Mouse (Mus musculus) heart, postnatal 0 days (tissue): ENCODE measurements around the gene N6amt1. TPM values are rescaled to one million over a fixed set of nuclear protein-coding genes. Genes with fewer than 3 reads are reported as not detected.

ENCODE experiments used
- ATAC-seq: fragments of 200-750 bp; cut with Nextera tagmentation; 2 replicates; pipeline ENCODE4 v1.8.0; 2017; ENCODE audit warnings: low read depth, moderate number of reproducible peaks, moderate library complexity; ENCODE audit not compliant: insufficient read depth
- DNase-seq: peaks from one replicate; pipeline ENCODE4 v3.0.0-alpha.2; 2016; ENCODE audit warnings: low spot score
- H3K27ac ChIP-seq: fragments of 300-500 bp; sonication (generic); 2 replicates; pipeline ENCODE4 v1.5.1; 2014; ENCODE audit warnings: low read depth, mild to moderate bottlenecking
- H3K27me3 ChIP-seq: fragments of 300-500 bp; sonication (generic); 2 replicates; pipeline ENCODE4 v1.6.1; 2014; ENCODE audit warnings: low read length, mixed read lengths; ENCODE audit not compliant: control insufficient read depth, insufficient read depth
- H3K36me3 ChIP-seq: fragments of 300-500 bp; sonication (generic); replicated peaks from 2 replicates; pipeline ENCODE4 v1.6.1; 2014; ENCODE audit warnings: low read length, mixed read lengths; ENCODE audit not compliant: control insufficient read depth, insufficient read depth
- H3K4me1 ChIP-seq: fragments of 300-500 bp; sonication (generic); 2 replicates; pipeline ENCODE4 v1.6.1; 2014; ENCODE audit warnings: antibody characterized with exemption; ENCODE audit not compliant: control insufficient read depth, insufficient read depth
- H3K4me2 ChIP-seq: fragments of 300-500 bp; sonication (generic); 2 replicates; pipeline ENCODE4 v1.6.1; 2014; ENCODE audit warnings: low read depth, mild to moderate bottlenecking, low read length, moderate library complexity
- H3K4me3 ChIP-seq: fragments of 300-500 bp; sonication (generic); 2 replicates; pipeline ENCODE4 v1.5.1; 2014; ENCODE audit warnings: low read depth, low read length
- H3K9ac ChIP-seq: fragments of 300-500 bp; sonication (generic); replicated peaks from 2 replicates; pipeline ENCODE4 v1.6.1; 2014; ENCODE audit warnings: low read depth, low read length, mixed read lengths
- H3K9me3 ChIP-seq: fragments of 300-500 bp; sonication (generic); replicated peaks from 2 replicates; pipeline ENCODE4 v1.6.1; 2016; ENCODE audit warnings: low read length; ENCODE audit not compliant: control insufficient read depth
- CTCF ChIP-seq: IDR thresholded peaks from 2 replicates; pipeline ENCODE4 v1.5.1; 2016; ENCODE audit warnings: antibody characterized with exemption, control low read depth, low read depth
- EP300 ChIP-seq: IDR thresholded peaks from 2 replicates; pipeline ENCODE4 v1.6.1; 2016; ENCODE audit warnings: antibody characterized with exemption, low read depth
- WGBS: fragments of 180-500 bp; shearing (Covaris S2); extraction: QIAGEN DNeasy Blood & Tissue Kit; methylation state at CpG from one replicate; pipeline ENCODE4 v1.1.7; 2014; 5-methylcytosine and 5-hydroxymethylcytosine counted together
- polyA plus RNA-seq: library from polyadenylated mRNA; unstranded; fragments of >200 nt; fragmentation: Nextera tagmentation; extraction: Ambion mirVana; gene quantifications from 2 replicates; pipeline ENCODE4 v1.2.1, GENCODE M21; 2015
- total RNA-seq: library from RNA; depleted of rRNA; stranded (reverse); fragments of >200 nt; gene quantifications from 2 replicates; pipeline ENCODE4 v1.2.3, GENCODE M21; 2014; ENCODE audit warnings: low replicate concordance; rRNA removed

The N6amt1 gene
- total RNA-seq (13.9 and 20.9 TPM in 2 replicates), polyA plus RNA-seq (33.9 and 40.4 TPM in 2 replicates)

- WGBS, result under 1% methylated on average over 47 of the region's 48 CpGs
Measured at GRCm38 (mm10) chr16:87354075-87354583, at the start of gene N6amt1. TSS of gene N6amt1 (plus strand) at chr16:87354185.

GRCm38 (mm10) chr16:87305251-87306011, 48.6 kb upstream of the N6amt1 start:
- no peak for TF ChIP-seq CTCF
- peak; percentile 94 for TF ChIP-seq EP300
- Histone ChIP-seq H3K4me1 (peaks cover 12% of the 10 kb centered on the region; the same call in 1 of the 2 replicates), H3K4me2 (no peak overlapping the region), H3K27me3 (no peaks in the 10 kb centered on the region), H3K4me3 (no peak overlapping the region), H3K9me3 (no peaks in the 10 kb centered on the region), H3K27ac (peak overlapping the region; percentile 92), H3K9ac (no peak overlapping the region), H3K36me3 (no peaks in the 10 kb centered on the region)
- WGBS, result 33% methylated on average over 11 of the region's 11 CpGs
- ATAC-seq (peak; percentile 67), DNase-seq (peak; percentile 70)

More at GRCm38 (mm10) chr16:87354075-87354583, at the start of gene N6amt1:
- H3K9ac ChIP-seq, result peak within 1 kb of the TSS; percentile 74
- peak; percentile 91 for DNase-seq
- peak; percentile 85 for TF ChIP-seq EP300
- no peak for TF ChIP-seq CTCF
- peak; percentile 96 for ATAC-seq
- peaks cover 26% of the 10 kb centered on the region for H3K36me3 ChIP-seq
- no peaks in the 10 kb centered on the region for H3K9me3 ChIP-seq
- H3K27me3 ChIP-seq, result no peaks in the 10 kb centered on the region
- peak within 1 kb of the TSS; percentile 98 for H3K27ac ChIP-seq
- 0 out of 2 replicates have a peak, but pooled peaks cover 4% of the 10 kb centered on the region for H3K4me1 ChIP-seq
- H3K4me3 ChIP-seq, result peak within 1 kb of the TSS; percentile 78
- H3K4me2 ChIP-seq, result peak within 1 kb of the TSS; percentile 52

- peak; percentile 88 for DNase-seq
- TF ChIP-seq CTCF (no peak), EP300 (peak; percentile 90)
- WGBS, result 24% methylated on average over 10 of the region's 10 CpGs
- Histone ChIP-seq H3K36me3 (no peaks in the 10 kb centered on the region), H3K4me1 (peaks cover 12% of the 10 kb centered on the region; the same call in 1 of the 2 replicates), H3K9ac (no peak overlapping the region), H3K27me3 (no peaks in the 10 kb centered on the region), H3K4me3 (no peak overlapping the region), H3K27ac (peak overlapping the region; percentile 92), H3K4me2 (peak overlapping the region; percentile 4; the same call in 1 of the 2 replicates), H3K9me3 (no peaks in the 10 kb centered on the region)
- peak; percentile 85 for ATAC-seq
Measured at GRCm38 (mm10) chr16:87307109-87307735, 46.8 kb upstream of the N6amt1 start.

GRCm38 (mm10) chr16:87310659-87311058, 43.3 kb upstream of the N6amt1 start:
- WGBS, result 93% methylated on average over 4 of the region's 4 CpGs

GRCm38 (mm10) chr16:87318200-87318811, 35.7 kb upstream of the N6amt1 start:
- no peak overlapping the region for H3K4me2 ChIP-seq
- no peaks in the 10 kb centered on the region for H3K27me3 ChIP-seq
- H3K9me3 ChIP-seq, result no peaks in the 10 kb centered on the region
- H3K36me3 ChIP-seq, result no peaks in the 10 kb centered on the region
- H3K4me1 ChIP-seq, result no peaks in the 10 kb centered on the region
- H3K9ac ChIP-seq, result no peak overlapping the region
- DNase-seq, result no peak
- TF ChIP-seq EP300 (no peak), CTCF (no peak)
- WGBS, result 81% methylated on average over 5 of the region's 5 CpGs
- H3K27ac ChIP-seq, result no peak overlapping the region
- H3K4me3 ChIP-seq, result no peak overlapping the region
- ATAC-seq, result no peak

More at GRCm38 (mm10) chr16:87310659-87311058, 43.3 kb upstream of the N6amt1 start:
- Histone ChIP-seq H3K4me2 (no peak overlapping the region), H3K27ac (no peak overlapping the region), H3K4me3 (no peak overlapping the region), H3K27me3 (no peaks in the 10 kb centered on the region), H3K9ac (no peak overlapping the region), H3K9me3 (no peaks in the 10 kb centered on the region), H3K36me3 (no peaks in the 10 kb centered on the region), H3K4me1 (peaks cover 5% of the 10 kb centered on the region; the same call in 1 of the 2 replicates)
- ATAC-seq (no peak), DNase-seq (no peak)
- TF ChIP-seq EP300 (no peak), CTCF (no peak)
